Mouse (Mus musculus) midbrain, embryonic 16.5 days (tissue): ENCODE results near the gene Scarf1. TPM values are rescaled to one million over a fixed set of nuclear protein-coding genes. Genes with fewer than 3 reads are reported as not detected.

Source experiments
- ATAC-seq: fragments of 200-750 bp; cut with Nextera tagmentation; 2 replicates; pipeline ENCODE4 v1.8.0; 2017; ENCODE audit warnings: moderate TSS enrichment
- H3K27ac ChIP-seq: fragments of 300-500 bp; sonication (generic); 2 replicates; pipeline ENCODE4 v1.5.1; 2014; ENCODE audit warnings: mild to moderate bottlenecking, low read length, mixed read lengths
- H3K27me3 ChIP-seq: fragments of 300-500 bp; sonication (generic); 2 replicates; pipeline ENCODE4 v1.6.1; 2014; ENCODE audit warnings: low read depth, low read length, mixed read lengths; ENCODE audit not compliant: control insufficient read depth, insufficient read depth
- H3K36me3 ChIP-seq: fragments of 300-500 bp; sonication (generic); 2 replicates; pipeline ENCODE4 v1.6.1; 2014; ENCODE audit warnings: mild to moderate bottlenecking, low read length, moderate library complexity, mixed read lengths; ENCODE audit not compliant: control insufficient read depth, insufficient read depth
- H3K4me1 ChIP-seq: fragments of 300-500 bp; sonication (generic); 2 replicates; pipeline ENCODE4 v1.6.1; 2014; ENCODE audit warnings: mild to moderate bottlenecking, low read length, mixed read lengths; ENCODE audit not compliant: control insufficient read depth, insufficient read depth
- H3K4me2 ChIP-seq: fragments of 300-500 bp; sonication (generic); 2 replicates; pipeline ENCODE4 v1.6.1; 2014; ENCODE audit warnings: mild to moderate bottlenecking, low read length, mixed read lengths
- H3K4me3 ChIP-seq: fragments of 300-500 bp; sonication (generic); 2 replicates; pipeline ENCODE4 v1.5.1; 2014; ENCODE audit warnings: low read depth, mild to moderate bottlenecking, low read length, moderate library complexity, mixed read lengths
- H3K9ac ChIP-seq: fragments of 300-500 bp; sonication (generic); 2 replicates; pipeline ENCODE4 v1.6.1; 2014; ENCODE audit warnings: low read depth, low read length, mixed read lengths
- H3K9me3 ChIP-seq: fragments of 300-500 bp; sonication (generic); replicated peaks from 2 replicates; pipeline ENCODE4 v1.6.1; 2014; ENCODE audit warnings: mild to moderate bottlenecking, low read length, mixed read lengths; ENCODE audit not compliant: control insufficient read depth, poor library complexity, severe bottlenecking
- WGBS: fragments of 180-500 bp; shearing (Covaris S2); extraction: QIAGEN DNeasy Blood & Tissue Kit; methylation state at CpG from one replicate; pipeline ENCODE4 v1.1.7; 2014; 5-methylcytosine and 5-hydroxymethylcytosine counted together
- polyA plus RNA-seq: library from polyadenylated mRNA; unstranded; fragments of >200 nt; fragmentation: Nextera tagmentation; extraction: Ambion mirVana; gene quantifications from 2 replicates; pipeline ENCODE4 v1.2.1, GENCODE M21; 2015

The Scarf1 gene
- polyA plus RNA-seq, 1 experiment from 2014 or later: 3.4 TPM

DNA sequence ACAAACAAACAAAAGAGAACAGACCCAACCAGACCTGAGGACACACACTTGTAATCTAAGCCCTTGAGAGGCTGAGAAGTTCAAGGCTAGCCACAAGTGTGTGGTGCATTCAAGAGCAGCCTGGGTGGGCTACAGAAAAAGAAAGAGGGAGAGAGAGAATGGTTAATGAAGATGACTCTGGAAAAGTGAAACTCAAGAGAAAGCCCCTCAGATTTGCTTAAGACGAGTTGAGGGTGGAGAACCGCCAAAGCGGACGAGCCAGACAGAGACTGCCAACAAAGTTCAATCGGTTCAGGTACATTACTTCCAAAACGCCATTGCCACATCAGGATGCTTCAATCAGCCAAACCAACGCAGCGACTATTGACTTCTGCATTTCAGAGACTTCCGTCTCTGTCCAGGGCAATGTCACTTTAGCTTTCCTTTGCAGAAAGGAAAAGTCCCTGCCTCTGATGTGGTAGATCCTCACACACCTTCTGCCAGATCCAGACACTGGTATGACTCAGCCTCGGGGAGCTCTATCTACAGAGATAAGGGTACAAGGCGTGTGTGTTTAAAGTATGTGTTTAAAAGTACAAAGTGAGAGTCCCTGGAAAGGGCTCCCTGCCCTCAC, 40.8 kb upstream of the Scarf1 start:
- peaks cover 3% of the 10 kb centered on the region for H3K27me3 ChIP-seq
- H3K4me1 ChIP-seq: peaks cover 4% of the 10 kb centered on the region; the same call in 1 of the 2 replicates
- ATAC-seq: no peak
- H3K36me3 ChIP-seq: no peaks in the 10 kb centered on the region
- H3K9ac ChIP-seq: no peak overlapping the region
- 86% methylated on average over 11 of the region's 11 CpGs for WGBS
- no peak overlapping the region for H3K4me3 ChIP-seq
- no peaks in the 10 kb centered on the region for H3K9me3 ChIP-seq
- H3K4me2 ChIP-seq: no peak overlapping the region
- no peak overlapping the region for H3K27ac ChIP-seq

DNA sequence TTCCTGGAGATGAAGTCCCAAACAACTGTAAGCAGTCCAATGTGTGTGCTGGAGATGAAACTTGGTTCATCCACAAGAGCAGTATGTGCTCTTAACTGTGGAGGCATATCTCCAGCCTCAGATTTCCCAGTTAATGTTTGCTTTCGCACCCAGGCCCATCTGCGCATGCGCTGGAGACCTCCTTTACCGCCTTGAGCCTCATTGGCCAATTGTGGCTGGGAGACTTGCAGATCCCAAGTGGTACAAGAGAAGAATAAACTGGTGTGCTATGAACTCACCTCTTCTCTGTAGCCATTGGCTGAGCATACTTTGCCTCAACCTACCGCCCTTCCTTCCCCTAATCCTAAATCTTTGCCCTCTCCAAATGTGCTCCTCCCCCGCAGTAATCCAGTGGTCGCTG, 40.0 kb upstream of the Scarf1 start:
- H3K27ac ChIP-seq: no peak overlapping the region
- no peaks in the 10 kb centered on the region for H3K9me3 ChIP-seq
- H3K36me3 ChIP-seq: no peaks in the 10 kb centered on the region
- no peak overlapping the region for H3K4me3 ChIP-seq
- H3K27me3 ChIP-seq: no peaks in the 10 kb centered on the region
- no peak overlapping the region for H3K9ac ChIP-seq
- 55% methylated on average over 7 of the region's 7 CpGs for WGBS
- H3K4me1 ChIP-seq: no peaks in the 10 kb centered on the region
- ATAC-seq: no peak
- no peak overlapping the region for H3K4me2 ChIP-seq

DNA sequence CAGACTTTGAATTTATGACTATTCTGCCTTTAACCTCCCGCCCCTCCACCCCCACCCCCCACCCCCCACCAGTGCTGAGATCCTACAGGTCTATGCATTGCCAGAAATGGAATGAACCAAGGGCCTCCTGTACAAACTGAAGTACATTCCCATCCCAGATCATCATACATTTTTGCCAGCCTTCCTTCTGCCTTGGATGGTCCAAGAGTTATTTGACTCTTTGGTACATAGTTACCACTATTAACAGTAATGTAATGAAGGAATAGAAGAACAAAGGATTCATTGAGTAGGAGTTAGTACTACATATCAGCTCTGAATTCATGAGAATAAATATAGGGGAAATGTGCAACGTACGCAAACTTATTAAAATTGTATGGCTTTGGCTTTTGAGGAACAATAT, 27.1 kb upstream of the Scarf1 start:
- Histone ChIP-seq H3K27ac (peak overlapping the region; percentile 49; the same call in 1 of the 2 replicates), H3K9ac (no peak overlapping the region)
- 23% methylated on average over 3 of the region's 3 CpGs for WGBS

DNA sequence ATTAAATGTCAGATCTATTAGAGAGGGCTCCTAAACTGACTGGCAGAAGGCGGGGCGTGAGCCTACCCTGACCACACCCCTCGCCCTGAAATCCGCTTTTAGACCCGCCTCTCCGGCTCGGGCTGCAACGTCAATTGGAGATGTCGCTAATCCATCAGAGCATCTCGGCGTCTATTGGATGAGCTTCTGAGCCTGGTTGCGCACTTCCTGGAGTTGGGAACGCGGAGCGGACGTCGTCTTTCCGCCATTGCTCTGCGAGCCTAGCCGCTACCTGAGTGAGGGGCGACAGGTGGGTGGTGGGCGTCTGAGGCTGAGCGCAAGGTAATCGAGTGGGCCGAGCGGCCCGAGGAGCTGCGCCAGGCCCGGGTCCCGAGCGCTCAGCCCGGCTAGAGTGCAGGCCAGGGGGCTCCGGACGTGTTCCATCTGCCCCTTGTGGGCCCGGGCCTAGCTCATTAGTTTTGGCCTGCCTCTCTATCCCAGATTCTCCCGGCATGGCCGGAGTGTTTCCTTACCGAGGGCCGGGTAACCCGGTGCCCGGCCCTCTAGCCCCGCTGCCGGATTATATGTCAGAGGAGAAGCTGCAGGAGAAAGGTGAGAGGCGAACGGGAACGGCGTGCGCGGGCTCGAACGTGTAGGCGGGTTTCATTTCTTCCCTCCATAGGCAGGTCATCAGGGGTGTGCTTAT, 26.6 kb upstream of the Scarf1 start, which contains the start of gene Prpf8:
Gene Prpf8 (plus strand): TSS at position 216 of the 685 bp plus-strand sequence.
- H3K27me3 ChIP-seq: no peaks in the 10 kb centered on the region
- peak; percentile 99 for ATAC-seq
- H3K4me3 ChIP-seq: peak within 1 kb of the TSS; percentile 84
- H3K4me1 ChIP-seq: peaks cover 15% of the 10 kb centered on the region
- H3K4me2 ChIP-seq: peak within 1 kb of the TSS; percentile 98
- peak within 1 kb of the TSS; percentile 82 for H3K27ac ChIP-seq
- no peaks in the 10 kb centered on the region for H3K9me3 ChIP-seq
- WGBS: under 1% methylated on average over 52 of the region's 52 CpGs
- peaks cover 19% of the 10 kb centered on the region for H3K36me3 ChIP-seq
- H3K9ac ChIP-seq: peak within 1 kb of the TSS; percentile 99

More for the DNA sequence above, 27.1 kb upstream of the Scarf1 start:
- peak; percentile 46 for ATAC-seq
- Histone ChIP-seq H3K36me3 (peaks cover 14% of the 10 kb centered on the region), H3K9me3 (no peaks in the 10 kb centered on the region), H3K4me1 (peaks cover 15% of the 10 kb centered on the region), H3K4me2 (peak overlapping the region; percentile 40), H3K4me3 (peak overlapping the region; percentile 84), H3K27me3 (no peaks in the 10 kb centered on the region)

DNA sequence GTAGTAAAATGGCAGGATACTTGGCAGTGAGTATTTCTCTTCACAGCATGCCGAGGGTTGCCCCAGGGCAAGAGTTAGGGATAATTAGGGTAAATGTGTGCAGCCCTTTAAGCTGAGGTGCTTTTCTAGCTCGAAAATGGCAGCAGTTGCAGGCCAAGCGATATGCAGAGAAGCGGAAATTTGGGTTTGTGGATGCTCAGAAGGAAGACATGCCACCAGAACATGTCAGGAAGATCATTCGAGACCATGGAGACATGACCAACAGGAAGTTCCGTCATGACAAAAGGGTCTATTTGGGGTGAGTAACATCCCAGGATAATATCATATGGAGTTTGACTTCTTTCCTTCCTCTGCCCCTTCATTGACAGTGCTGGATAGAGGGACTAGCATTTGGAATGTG, 25.8 kb upstream of the Scarf1 start:
- Histone ChIP-seq H3K4me2 (peak overlapping the region; percentile 98), H3K27ac (no peak overlapping the region; the same call in 1 of the 2 replicates), H3K27me3 (no peaks in the 10 kb centered on the region), H3K4me3 (peak overlapping the region; percentile 84), H3K4me1 (peaks cover 15% of the 10 kb centered on the region), H3K9ac (peak overlapping the region; percentile 99), H3K9me3 (no peaks in the 10 kb centered on the region), H3K36me3 (peaks cover 24% of the 10 kb centered on the region)
- no peak for ATAC-seq
- 44% methylated on average over 6 of the region's 6 CpGs for whole genome bisulfite sequencing

DNA sequence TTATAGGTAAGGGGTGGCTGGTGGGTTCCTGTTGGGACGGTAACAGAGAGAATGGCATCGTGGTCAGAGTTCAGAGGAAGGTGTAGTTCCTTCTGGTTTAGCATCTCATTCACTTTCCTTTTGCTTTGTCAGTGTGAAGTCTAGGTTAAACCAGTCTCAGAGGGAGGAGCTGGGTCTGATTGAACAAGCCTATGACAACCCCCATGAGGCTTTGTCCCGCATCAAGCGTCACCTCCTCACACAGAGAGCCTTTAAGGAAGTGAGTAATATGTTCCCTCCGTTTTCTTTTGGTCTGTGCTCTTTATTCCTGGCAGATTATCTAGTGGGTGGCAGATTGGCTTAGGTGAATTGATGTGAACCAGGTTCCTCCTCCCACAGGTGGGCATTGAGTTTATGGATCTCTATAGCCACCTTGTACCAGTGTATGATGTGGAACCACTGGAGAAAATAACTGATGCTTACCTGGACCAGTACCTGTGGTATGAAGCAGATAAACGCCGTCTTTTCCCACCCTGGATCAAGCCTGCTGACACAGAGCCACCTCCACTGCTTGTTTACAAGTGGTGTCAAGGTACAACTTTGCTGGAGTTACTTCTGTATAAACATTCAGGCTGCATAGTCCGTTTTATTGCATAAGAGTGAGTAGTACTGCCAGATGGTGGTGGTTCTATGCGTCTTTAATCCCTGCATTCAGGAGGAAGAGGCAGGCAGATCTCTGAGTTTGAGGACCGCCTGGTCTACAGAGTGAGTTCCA, 18.9 kb upstream of the Scarf1 start:
- Histone ChIP-seq H3K4me1 (no peaks in the 10 kb centered on the region), H3K4me3 (no peak overlapping the region), H3K4me2 (no peak overlapping the region), H3K9me3 (no peaks in the 10 kb centered on the region), H3K27me3 (no peaks in the 10 kb centered on the region), H3K9ac (no peak overlapping the region), H3K36me3 (peaks cover 77% of the 10 kb centered on the region), H3K27ac (no peak overlapping the region)
- ATAC-seq: no peak
- WGBS: 93% methylated on average over 10 of the region's 10 CpGs

DNA sequence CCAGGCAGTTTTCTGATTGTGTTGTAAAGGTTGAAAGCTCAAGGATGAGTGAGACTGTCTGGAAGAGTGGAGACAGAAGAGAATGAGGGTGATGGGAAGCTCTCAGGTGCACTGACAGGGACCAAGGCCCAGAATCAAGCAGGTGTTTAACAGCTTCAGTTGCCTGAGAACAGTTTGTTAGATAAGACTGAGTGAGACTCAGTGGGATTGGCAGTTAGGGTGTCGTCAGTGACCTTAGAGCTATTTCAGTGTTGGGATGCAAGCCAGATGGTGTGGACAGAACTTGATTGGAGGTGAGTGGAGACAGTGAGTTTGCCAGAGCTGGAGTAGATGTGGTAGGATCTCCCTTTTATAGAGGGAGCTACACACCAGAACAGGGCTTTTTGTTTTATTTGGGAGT, 15.2 kb upstream of the Scarf1 start:
- no peaks in the 10 kb centered on the region for H3K4me1 ChIP-seq
- 85% methylated on average over 1 of the region's 1 CpGs for WGBS
- H3K36me3 ChIP-seq: peaks cover 81% of the 10 kb centered on the region
- no peak overlapping the region for H3K4me2 ChIP-seq
- no peak overlapping the region for H3K9ac ChIP-seq
- no peaks in the 10 kb centered on the region for H3K27me3 ChIP-seq
- ATAC-seq: no peak
- H3K4me3 ChIP-seq: no peak overlapping the region
- no peaks in the 10 kb centered on the region for H3K9me3 ChIP-seq
- H3K27ac ChIP-seq: no peak overlapping the region

DNA sequence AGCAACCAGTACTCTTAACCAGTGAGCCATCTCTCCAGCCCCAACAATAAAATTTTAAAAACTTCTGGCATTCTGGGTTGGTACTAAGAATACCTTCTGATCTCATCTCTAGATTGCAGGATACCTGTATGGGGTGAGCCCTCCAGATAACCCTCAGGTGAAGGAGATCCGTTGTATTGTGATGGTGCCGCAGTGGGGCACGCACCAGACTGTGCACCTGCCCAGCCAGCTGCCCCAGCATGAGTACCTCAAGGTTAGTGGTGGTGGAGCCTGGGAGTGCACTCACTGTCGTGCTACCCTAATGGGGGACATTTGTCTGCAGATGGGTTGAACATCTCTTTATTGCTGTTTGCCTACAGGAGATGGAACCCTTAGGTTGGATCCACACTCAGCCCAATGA, 5.2 kb upstream of the Scarf1 start:
- Histone ChIP-seq H3K27me3 (no peaks in the 10 kb centered on the region), H3K4me1 (peaks cover 7% of the 10 kb centered on the region), H3K27ac (no peak overlapping the region), H3K4me3 (no peak overlapping the region), H3K4me2 (no peak overlapping the region), H3K9me3 (no peaks in the 10 kb centered on the region), H3K9ac (no peak overlapping the region), H3K36me3 (peaks cover 40% of the 10 kb centered on the region)
- WGBS: 98% methylated on average over 4 of the region's 4 CpGs
- ATAC-seq: no peak

DNA sequence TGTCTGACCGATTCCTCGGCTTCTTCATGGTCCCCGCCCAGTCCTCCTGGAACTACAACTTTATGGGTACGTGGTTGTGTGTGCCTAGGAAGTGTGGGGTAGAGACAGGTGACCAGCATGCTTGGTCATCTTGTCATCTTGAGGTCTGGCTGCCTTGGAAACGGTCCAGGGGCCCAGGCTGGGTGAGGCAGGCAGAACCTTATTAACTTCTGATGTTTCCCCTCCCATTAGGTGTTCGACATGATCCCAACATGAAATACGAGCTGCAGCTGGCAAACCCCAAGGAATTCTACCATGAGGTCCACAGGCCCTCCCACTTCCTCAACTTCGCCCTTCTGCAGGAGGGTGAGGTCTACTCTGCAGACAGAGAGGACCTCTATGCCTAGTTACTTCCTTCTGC, 4.4 kb upstream of the Scarf1 start:
- Histone ChIP-seq H3K4me3 (no peak overlapping the region), H3K4me2 (no peak overlapping the region), H3K27me3 (no peaks in the 10 kb centered on the region), H3K9ac (no peak overlapping the region), H3K9me3 (no peaks in the 10 kb centered on the region), H3K27ac (no peak overlapping the region), H3K36me3 (peaks cover 34% of the 10 kb centered on the region), H3K4me1 (peaks cover 7% of the 10 kb centered on the region)
- ATAC-seq: no peak
- WGBS: 86% methylated on average over 8 of the region's 8 CpGs
